Comparison of ENCODE assay signal across 8 mouse cellular contexts in genomic region chr4:119932549-119933257, GRCm38 (mm10).
DNase-seq lines count a peak whose midpoint lies in the region; ATAC-seq lines count a peak whose summit lies in the region.

No protein-coding gene starts in this region.

- H3K4me2 ChIP-seq in hindbrain, embryonic 16.5 days (ENCODE audit: low read length): no peak overlapping the region
- H3K4me2 ChIP-seq in intestine, embryonic 16.5 days (ENCODE audit: low read depth, low read length): no peak overlapping the region
- no peak overlapping the region for H3K4me2 ChIP-seq in heart, embryonic 11.5 days

- H3K36me3 ChIP-seq in hindbrain, embryonic 16.5 days (ENCODE audit: control insufficient read depth, insufficient read depth, low read length): no peaks in the 10 kb centered on the region
- H3K36me3 ChIP-seq in intestine, embryonic 16.5 days (ENCODE audit: control insufficient read depth, insufficient read depth, low read length): no peaks in the 10 kb centered on the region
- H3K36me3 ChIP-seq in heart, embryonic 11.5 days (ENCODE audit: control insufficient read depth, insufficient read depth, low read length): no peaks in the 10 kb centered on the region

- no peaks in the 10 kb centered on the region for H3K9me3 ChIP-seq in hindbrain, embryonic 16.5 days (ENCODE audit: control insufficient read depth, low read length)
- H3K9me3 ChIP-seq in intestine, embryonic 16.5 days (ENCODE audit: control insufficient read depth, low read length): no peaks in the 10 kb centered on the region
- no peaks in the 10 kb centered on the region for H3K9me3 ChIP-seq in heart, embryonic 11.5 days (replicated peaks; ENCODE audit: control insufficient read depth, low read length)

- H3K27ac ChIP-seq in hindbrain, embryonic 16.5 days (ENCODE audit: low read depth, low read length): peak overlapping the region; percentile 5; the same call in 1 of the 2 replicates
- H3K27ac ChIP-seq in intestine, embryonic 16.5 days (ENCODE audit: low read length): no peak overlapping the region
- no peak overlapping the region for H3K27ac ChIP-seq in heart, embryonic 11.5 days (ENCODE audit: low read depth, low read length)

- H3K27me3 ChIP-seq in hindbrain, embryonic 16.5 days (replicated peaks; ENCODE audit: control insufficient read depth, insufficient read depth, low read length): no peaks in the 10 kb centered on the region
- no peaks in the 10 kb centered on the region for H3K27me3 ChIP-seq in intestine, embryonic 16.5 days (replicated peaks; ENCODE audit: control insufficient read depth, insufficient read depth, low read length)
- no peaks in the 10 kb centered on the region; the same call in 1 of the 2 replicates for H3K27me3 ChIP-seq in heart, embryonic 11.5 days (ENCODE audit: control insufficient read depth, insufficient read depth, low read length)

- peak; percentile 23 for DNase-seq in kidney, postnatal 10 days
- DNase-seq in kidney, adult 9 months: no peak
- peak; percentile 41 for DNase-seq in embryo, embryonic 10 days (ENCODE audit: low spot score)
- peak; percentile 85 to 86 for DNase-seq in right cerebral cortex, adult 2 months (ENCODE audit: low spot score in 2 of 2)

- WGBS in hindbrain, embryonic 16.5 days: 30% methylated on average over 13 of the region's 13 CpGs
- 31% methylated on average over 13 of the region's 13 CpGs for WGBS in intestine, embryonic 16.5 days
- WGBS in heart, embryonic 11.5 days (ENCODE audit: insufficient replicate concordance): 72% methylated on average over 13 of the region's 13 CpGs

- peak; percentile 51 for ATAC-seq in hindbrain, embryonic 16.5 days
- ATAC-seq in erythroid progenitor cell, adult 5-6 weeks (replicated peaks; ENCODE audit: low FRiP score, poor library complexity, severe bottlenecking): no peak
- no peak for ATAC-seq in intestine, embryonic 16.5 days
- ATAC-seq in heart, embryonic 11.5 days (replicated peaks; ENCODE audit: insufficient number of reproducible peaks, low FRiP score, low TSS enrichment): no peak

- H3K4me3 ChIP-seq in hindbrain, embryonic 16.5 days (ENCODE audit: low read length): no peak overlapping the region
- H3K4me3 ChIP-seq in intestine, embryonic 16.5 days (ENCODE audit: low read length): no peak overlapping the region
- H3K4me3 ChIP-seq in heart, embryonic 11.5 days (ENCODE audit: low read depth, low read length): no peak overlapping the region

- peaks cover 26% of the 10 kb centered on the region for H3K4me1 ChIP-seq in hindbrain, embryonic 16.5 days (ENCODE audit: control insufficient read depth, insufficient read depth, low read depth, low read length)
- no peaks in the 10 kb centered on the region for H3K4me1 ChIP-seq in intestine, embryonic 16.5 days (ENCODE audit: control insufficient read depth, insufficient read depth, low read length)
- H3K4me1 ChIP-seq in heart, embryonic 11.5 days (ENCODE audit: control insufficient read depth, insufficient read depth, low read length): peaks cover under 1% of the 10 kb centered on the region; the same call in 1 of the 2 replicates

- no peak overlapping the region for H3K9ac ChIP-seq in hindbrain, embryonic 16.5 days (ENCODE audit: low read depth, low read length)
- H3K9ac ChIP-seq in intestine, embryonic 16.5 days (ENCODE audit: low read depth, low read length): no peak overlapping the region
- no peak overlapping the region for H3K9ac ChIP-seq in heart, embryonic 11.5 days (ENCODE audit: low read depth, low read length)
